Mouse (Mus musculus) intestine, embryonic 14.5 days (tissue): ENCODE results near the gene Ap1g2. TPM values are rescaled to one million over a fixed set of nuclear protein-coding genes. Genes with fewer than 3 reads are reported as not detected.

ENCODE experiments used
- ATAC-seq: fragments of 200-750 bp; cut with Nextera tagmentation; replicated peaks from 2 replicates; pipeline ENCODE4 v1.8.0; 2017; ENCODE audit warnings: low read depth, moderate number of reproducible peaks, moderate TSS enrichment, moderate library complexity; ENCODE audit not compliant: low FRiP score, low TSS enrichment
- DNase-seq: peaks from one replicate; pipeline ENCODE4 v3.0.0-alpha.2; 2018; ENCODE audit warnings: low spot score
- H3K27ac ChIP-seq: fragments of 300-500 bp; sonication (generic); 2 replicates; pipeline ENCODE4 v1.5.1; 2014; ENCODE audit warnings: low read depth, mild to moderate bottlenecking, control low read depth
- H3K27me3 ChIP-seq: fragments of 300-500 bp; sonication (generic); replicated peaks from 2 replicates; pipeline ENCODE4 v1.6.1; 2014; ENCODE audit warnings: low read length, control low read depth; ENCODE audit not compliant: control insufficient read depth, insufficient read depth
- H3K36me3 ChIP-seq: fragments of 300-500 bp; sonication (generic); 2 replicates; pipeline ENCODE4 v1.6.1; 2014; ENCODE audit warnings: low read length, control low read depth; ENCODE audit not compliant: control insufficient read depth, insufficient read depth
- H3K4me1 ChIP-seq: fragments of 300-500 bp; sonication (generic); replicated peaks from 2 replicates; pipeline ENCODE4 v1.6.1; 2014; ENCODE audit warnings: low read length, control low read depth, mixed read lengths; ENCODE audit not compliant: control insufficient read depth, insufficient read depth
- H3K4me2 ChIP-seq: fragments of 300-500 bp; sonication (generic); 2 replicates; pipeline ENCODE4 v1.6.1; 2014; ENCODE audit warnings: low read length
- H3K4me3 ChIP-seq: fragments of 300-500 bp; sonication (generic); 2 replicates; pipeline ENCODE4 v1.5.1; 2014; ENCODE audit warnings: low read depth, low read length, control low read depth, mixed read lengths
- H3K9ac ChIP-seq: fragments of 300-500 bp; sonication (generic); 2 replicates; pipeline ENCODE4 v1.6.1; 2014; ENCODE audit warnings: mild to moderate bottlenecking, low read length
- H3K9me3 ChIP-seq: fragments of 300-500 bp; sonication (generic); 2 replicates; pipeline ENCODE4 v1.6.1; 2016; ENCODE audit warnings: low read length, control low read depth; ENCODE audit not compliant: control insufficient read depth
- WGBS: fragments of 180-500 bp; shearing (Covaris S2); extraction: QIAGEN DNeasy Blood & Tissue Kit; methylation state at CpG from one replicate; pipeline ENCODE4 v1.1.7; 2014; 5-methylcytosine and 5-hydroxymethylcytosine counted together
- polyA plus RNA-seq: library from polyadenylated mRNA; unstranded; fragments of >200 nt; fragmentation: Nextera tagmentation; extraction: Ambion mirVana; gene quantifications from 2 replicates; pipeline ENCODE4 v1.2.1, GENCODE M21; 2014

The Ap1g2 gene
- polyA plus RNA-seq, 1 experiment from 2014 or later, result 49.8 TPM

- no peak overlapping the region for H3K27ac ChIP-seq
- WGBS, result 17% methylated on average over 21 of the region's 21 CpGs
- H3K9me3 ChIP-seq, result no peaks in the 10 kb centered on the region
- no peak overlapping the region for H3K4me3 ChIP-seq
- H3K27me3 ChIP-seq, result peaks cover 33% of the 10 kb centered on the region
- DNase-seq, result no peak
- ATAC-seq, result no peak
- peak overlapping the region; percentile 13 for H3K4me2 ChIP-seq
- no peak overlapping the region for H3K9ac ChIP-seq
- H3K36me3 ChIP-seq, result no peaks in the 10 kb centered on the region
- peaks cover 32% of the 10 kb centered on the region for H3K4me1 ChIP-seq
Observed at GRCm38 (mm10) chr14:55109048-55109873, 2.9 kb upstream of the Ap1g2 start.

- Histone ChIP-seq H3K4me2 (no peak overlapping the region), H3K27me3 (peaks cover 23% of the 10 kb centered on the region), H3K9ac (no peak overlapping the region), H3K4me3 (no peak overlapping the region), H3K36me3 (peaks cover 4% of the 10 kb centered on the region; the same call in 1 of the 2 replicates), H3K27ac (no peak overlapping the region), H3K4me1 (peaks cover 32% of the 10 kb centered on the region), H3K9me3 (no peaks in the 10 kb centered on the region)
- 32% methylated on average over 9 of the region's 9 CpGs for WGBS
- DNase-seq, result no peak
- ATAC-seq, result peak; percentile 22; the same call in 1 of the 2 replicates
Observed at GRCm38 (mm10) chr14:55108202-55108870, 1.9 kb upstream of the Ap1g2 start.

GRCm38 (mm10) chr14:55106990-55107389, 597 bp upstream of the Ap1g2 start:
- H3K4me2 ChIP-seq, result no peak overlapping the region
- 73% methylated on average over 8 of the region's 8 CpGs for whole genome bisulfite sequencing
- H3K27ac ChIP-seq, result no peak overlapping the region
- peaks cover 16% of the 10 kb centered on the region for H3K27me3 ChIP-seq
- H3K9ac ChIP-seq, result no peak overlapping the region
- H3K36me3 ChIP-seq, result peaks cover 6% of the 10 kb centered on the region; the same call in 1 of the 2 replicates
- no peak overlapping the region for H3K4me3 ChIP-seq
- peaks cover 32% of the 10 kb centered on the region for H3K4me1 ChIP-seq
- ATAC-seq (no peak), DNase-seq (no peak)
- no peaks in the 10 kb centered on the region for H3K9me3 ChIP-seq

GRCm38 (mm10) chr14:55105386-55105785, 1.0 kb downstream of the Ap1g2 start:
- ATAC-seq (no peak), DNase-seq (peak; percentile 59)
- H3K9ac ChIP-seq, result peak overlapping the region; percentile 56; the same call in 1 of the 2 replicates

GRCm38 (mm10) chr14:55104365-55104764, 2.0 kb downstream of the Ap1g2 start:
- H3K27ac ChIP-seq, result no peak overlapping the region
- ATAC-seq (no peak), DNase-seq (no peak)
- H3K4me3 ChIP-seq, result no peak overlapping the region
- no peak overlapping the region for H3K9ac ChIP-seq
- peaks cover 30% of the 10 kb centered on the region for H3K4me1 ChIP-seq
- H3K36me3 ChIP-seq, result peaks cover 9% of the 10 kb centered on the region
- WGBS, result 84% methylated on average over 18 of the region's 18 CpGs
- no peaks in the 10 kb centered on the region for H3K9me3 ChIP-seq
- H3K4me2 ChIP-seq, result no peak overlapping the region
- H3K27me3 ChIP-seq, result peaks cover 4% of the 10 kb centered on the region; the same call in 1 of the 2 replicates

More at GRCm38 (mm10) chr14:55105386-55105785, 1.0 kb downstream of the Ap1g2 start:
- H3K4me2 ChIP-seq, result peak overlapping the region; percentile 99
- 5% methylated on average over 7 of the region's 7 CpGs for WGBS
- H3K27ac ChIP-seq, result 0 out of 2 replicates have a peak overlapping the region, but pooled peaks have one; percentile 61
- peaks cover 32% of the 10 kb centered on the region for H3K4me1 ChIP-seq
- H3K36me3 ChIP-seq, result peaks cover 9% of the 10 kb centered on the region
- peaks cover 8% of the 10 kb centered on the region; the same call in 1 of the 2 replicates for H3K27me3 ChIP-seq
- no peaks in the 10 kb centered on the region for H3K9me3 ChIP-seq
- peak overlapping the region; percentile 57 for H3K4me3 ChIP-seq

- 83% methylated on average over 15 of the region's 15 CpGs for WGBS
- Histone ChIP-seq H3K27ac (no peak overlapping the region), H3K27me3 (no peaks in the 10 kb centered on the region), H3K36me3 (peaks cover 27% of the 10 kb centered on the region), H3K9me3 (no peaks in the 10 kb centered on the region), H3K4me3 (no peak overlapping the region), H3K4me2 (no peak overlapping the region), H3K9ac (no peak overlapping the region), H3K4me1 (peaks cover 9% of the 10 kb centered on the region)
- no peak for DNase-seq
- ATAC-seq, result no peak
Observed at GRCm38 (mm10) chr14:55102253-55102785, 4.1 kb downstream of the Ap1g2 start.

- WGBS, result 53% methylated on average over 4 of the region's 4 CpGs
- Histone ChIP-seq H3K27ac (no peak overlapping the region), H3K4me3 (no peak overlapping the region), H3K4me2 (no peak overlapping the region), H3K4me1 (peaks cover 9% of the 10 kb centered on the region; the same call in 1 of the 2 replicates), H3K9ac (no peak overlapping the region), H3K9me3 (no peaks in the 10 kb centered on the region), H3K27me3 (no peaks in the 10 kb centered on the region), H3K36me3 (peaks cover 29% of the 10 kb centered on the region)
- ATAC-seq (no peak), DNase-seq (no peak)
Observed at GRCm38 (mm10) chr14:55101592-55101991, 4.8 kb downstream of the Ap1g2 start.

GRCm38 (mm10) chr14:55098067-55098466, 8.3 kb downstream of the Ap1g2 start:
- H3K36me3 ChIP-seq, result peaks cover 23% of the 10 kb centered on the region
- H3K9ac ChIP-seq, result no peak overlapping the region
- no peak overlapping the region for H3K4me2 ChIP-seq
- DNase-seq (no peak), ATAC-seq (no peak)
- no peak overlapping the region for H3K4me3 ChIP-seq
- no peaks in the 10 kb centered on the region for H3K27me3 ChIP-seq
- H3K4me1 ChIP-seq, result peaks cover 15% of the 10 kb centered on the region
- H3K27ac ChIP-seq, result no peak overlapping the region
- H3K9me3 ChIP-seq, result no peaks in the 10 kb centered on the region
- 65% methylated on average over 4 of the region's 4 CpGs for WGBS
